Mouse (Mus musculus) embryonic fibroblast, embryonic 13.5 days (primary cell): ENCODE results near the gene Ubr4.
A peak's percentile ranks its signal among the peaks of the same experiment; 100 is the strongest.

Experiments
- CTCF ChIP-seq: IDR thresholded peaks from 2 replicates; pipeline ENCODE4 v1.5.1; 2011; ENCODE audit warnings: mild to moderate bottlenecking, control low read depth, low read length, moderate library complexity, borderline replicate concordance; ENCODE audit not compliant: insufficient read depth
- POLR2A ChIP-seq: IDR thresholded peaks from 2 replicates; pipeline ENCODE4 v1.6.1; 2011; ENCODE audit warnings: low read depth, mild to moderate bottlenecking, control low read depth, low read length, moderate library complexity

DNA sequence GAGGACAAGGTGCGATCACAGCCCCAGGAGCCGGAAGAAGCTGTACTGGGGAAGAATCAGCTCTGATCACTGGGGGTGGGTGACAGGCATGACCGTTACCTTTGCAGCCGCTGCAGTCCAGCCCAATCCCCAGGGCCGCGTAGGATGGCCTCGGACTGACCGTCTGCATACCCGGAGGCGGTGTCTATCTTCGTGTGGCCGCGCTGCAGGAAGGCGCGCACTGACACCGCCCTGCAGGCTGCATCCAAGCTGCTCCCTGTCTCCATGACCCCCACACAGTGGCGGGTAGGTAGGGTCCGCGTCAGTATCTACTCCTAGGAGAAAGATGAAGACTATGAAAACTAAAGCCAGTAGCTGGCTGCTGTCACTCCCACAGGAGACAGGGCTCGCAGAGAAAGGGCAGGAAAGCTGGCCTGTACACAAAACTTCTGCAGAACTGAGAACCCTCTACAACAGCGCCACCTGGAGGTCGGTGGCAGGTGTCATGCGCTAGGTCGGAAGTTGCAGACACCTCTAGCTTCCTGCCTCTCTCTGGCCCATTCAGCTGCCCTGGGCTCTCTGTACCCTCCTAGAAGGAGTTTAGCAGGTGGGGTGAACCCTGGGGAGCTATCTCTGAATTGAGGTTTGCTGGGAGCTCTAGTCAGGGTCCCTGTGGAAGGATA, 15.5 kb upstream of the Ubr4 start:
- TF ChIP-seq CTCF, result peak; percentile 77; the same call in 1 of the 2 replicates
- TF ChIP-seq POLR2A, result no peak
